Mouse (Mus musculus) gastrocnemius, adult 2 months (tissue): Measurements from ENCODE around the gene Erg28. TPM values are rescaled to one million over a fixed set of nuclear protein-coding genes. Genes with fewer than 3 reads are reported as not detected.

ENCODE experiments used
- DNase-seq: peaks from one replicate; pipeline ENCODE4 v3.0.0; 2022
- H3K27ac ChIP-seq: fragments of 200-600 bp; 2 replicates; pipeline ENCODE4 v1.8.1; 2022; ENCODE audit warnings: mild to moderate bottlenecking
- H3K4me3 ChIP-seq: fragments of 200-600 bp; 2 replicates; pipeline ENCODE4 v1.8.1; 2022; ENCODE audit warnings: mild to moderate bottlenecking, moderate library complexity
- CTCF ChIP-seq: fragments of 200-600 bp; IDR thresholded peaks from 2 replicates; pipeline ENCODE4 v1.8.1; 2022; ENCODE audit warnings: antibody characterized with exemption, mild to moderate bottlenecking, moderate library complexity
- intact Hi-C: fragments of 180-260 bp; cut with DNase I; formaldehyde crosslinking; loops from one replicate; pipeline ENCODE4 v1.15.1; 2025
- total RNA-seq, 2 experiments: library from RNA; stranded (reverse); gene quantifications; 2 replicates each; pipeline ENCODE4 v1.2.3; 2021

Erg28 gene
- total RNA-seq, 2 experiments from 2014 or later = 2.4 to 2.7 TPM

DNA sequence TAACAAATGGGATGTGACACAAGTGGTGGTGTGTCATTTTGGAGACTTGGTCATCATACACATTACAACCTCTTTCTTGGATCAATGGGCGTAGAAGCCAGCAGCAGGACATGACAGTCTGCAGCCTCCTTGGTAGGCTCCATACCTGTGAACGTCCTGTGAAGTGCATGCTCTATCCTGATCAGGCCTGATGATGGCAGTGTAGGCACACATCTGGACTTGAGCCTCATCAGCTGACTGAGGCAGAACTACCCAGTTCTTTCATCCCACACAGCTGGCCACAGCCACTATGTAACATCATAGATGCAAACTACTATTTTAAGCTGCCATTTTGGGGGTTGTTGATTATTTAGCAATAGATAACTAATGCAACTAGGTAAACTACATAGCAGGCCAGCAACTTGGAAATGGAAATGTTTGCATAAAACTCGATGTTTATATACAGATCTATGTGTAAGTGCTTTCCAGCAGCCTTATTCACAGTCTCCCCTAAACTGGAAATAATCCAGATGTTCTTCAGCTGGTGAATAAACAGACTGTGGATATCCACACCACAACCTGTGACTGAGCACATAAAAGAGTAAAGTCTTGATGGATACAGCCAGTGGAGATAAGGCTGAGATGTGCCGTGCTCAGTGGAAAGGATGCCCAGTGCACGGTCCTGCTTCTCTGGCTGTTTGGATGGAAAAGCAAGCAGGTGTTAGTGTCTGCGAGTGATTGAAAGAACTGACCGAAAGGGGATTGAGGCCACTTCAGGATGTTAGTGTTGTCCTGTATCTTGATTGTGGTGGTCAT is 24.0 kb upstream of the Erg28 start:
- intact Hi-C loops = loop anchor here (1.0 kb wide), 1 partner anchor 231 kb away; the partner anchor contains the start of gene Tgfb3
- TF ChIP-seq CTCF = peak; percentile 86
- Histone ChIP-seq H3K27ac (no peak overlapping the region), H3K4me3 (no peak overlapping the region)
- DNase-seq = peak; percentile 67

- no peak for DNase-seq
- TF ChIP-seq CTCF = no peak
- Histone ChIP-seq H3K4me3 (no peak overlapping the region), H3K27ac (no peak overlapping the region)
- intact Hi-C loops = no loop called here
Observed at GRCm38 (mm10) chr12:85839371-85840000, 15.1 kb upstream of the Erg28 start.

GRCm38 (mm10) chr12:85837765-85838164 is 13.4 kb upstream of the Erg28 start:
- peak; percentile 23; the same call in 1 of the 2 replicates for TF ChIP-seq CTCF
- no peak for DNase-seq
- Histone ChIP-seq H3K27ac (no peak overlapping the region), H3K4me3 (no peak overlapping the region)
- intact Hi-C loops = no loop called here

- no peak overlapping the region for H3K27ac ChIP-seq
- intact Hi-C loops = no loop called here
Observed at GRCm38 (mm10) chr12:85834543-85834942, 10.2 kb upstream of the Erg28 start.

GRCm38 (mm10) chr12:85830691-85831090 is 6.3 kb upstream of the Erg28 start:
- Histone ChIP-seq H3K4me3 (no peak overlapping the region), H3K27ac (no peak overlapping the region)
- TF ChIP-seq CTCF = no peak
- DNase-seq = no peak
- intact Hi-C loops = no loop called here

More at GRCm38 (mm10) chr12:85834543-85834942, 10.2 kb upstream of the Erg28 start:
- no peak overlapping the region for H3K4me3 ChIP-seq
- no peak for DNase-seq
- TF ChIP-seq CTCF = no peak

GRCm38 (mm10) chr12:85829866-85830265 is 5.5 kb upstream of the Erg28 start:
- no peak for TF ChIP-seq CTCF
- intact Hi-C loops = no loop called here
- no peak for DNase-seq
- H3K27ac ChIP-seq = no peak overlapping the region
- H3K4me3 ChIP-seq = no peak overlapping the region

DNA sequence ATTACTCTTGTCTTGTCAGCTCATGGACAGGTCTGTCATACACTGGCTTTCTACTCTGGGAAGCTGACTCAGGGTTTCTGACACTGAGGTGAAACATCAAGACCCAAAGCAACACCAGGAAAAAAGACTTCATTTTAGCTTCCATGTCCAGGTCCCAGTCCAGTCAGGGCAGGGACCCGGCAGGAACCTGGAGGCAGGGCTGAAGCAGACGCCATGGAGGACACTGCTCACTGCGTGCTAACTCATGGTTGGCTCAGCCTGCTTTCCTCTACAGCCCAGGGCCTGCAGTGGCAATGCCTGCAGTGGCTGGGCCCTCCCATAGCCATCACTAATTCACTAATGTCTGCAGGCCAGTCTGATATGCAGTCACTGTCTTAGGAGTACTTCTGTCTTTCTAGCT is 4.5 kb upstream of the Erg28 start:
- DNase-seq = no peak
- TF ChIP-seq CTCF = no peak
- intact Hi-C loops = no loop called here
- Histone ChIP-seq H3K4me3 (no peak overlapping the region), H3K27ac (no peak overlapping the region)

GRCm38 (mm10) chr12:85825822-85826221 is 1.5 kb upstream of the Erg28 start:
- H3K4me3 ChIP-seq = no peak overlapping the region; the same call in 1 of the 2 replicates
- TF ChIP-seq CTCF = no peak
- no peak overlapping the region; the same call in 1 of the 2 replicates for H3K27ac ChIP-seq
- intact Hi-C loops = no loop called here
- DNase-seq = no peak

GRCm38 (mm10) chr12:85825361-85825760 is 1.0 kb upstream of the Erg28 start:
- Histone ChIP-seq H3K27ac (peak overlapping the region; percentile 97), H3K4me3 (peak overlapping the region; percentile 88)
- intact Hi-C loops = no loop called here
- TF ChIP-seq CTCF = no peak
- DNase-seq = no peak

DNA sequence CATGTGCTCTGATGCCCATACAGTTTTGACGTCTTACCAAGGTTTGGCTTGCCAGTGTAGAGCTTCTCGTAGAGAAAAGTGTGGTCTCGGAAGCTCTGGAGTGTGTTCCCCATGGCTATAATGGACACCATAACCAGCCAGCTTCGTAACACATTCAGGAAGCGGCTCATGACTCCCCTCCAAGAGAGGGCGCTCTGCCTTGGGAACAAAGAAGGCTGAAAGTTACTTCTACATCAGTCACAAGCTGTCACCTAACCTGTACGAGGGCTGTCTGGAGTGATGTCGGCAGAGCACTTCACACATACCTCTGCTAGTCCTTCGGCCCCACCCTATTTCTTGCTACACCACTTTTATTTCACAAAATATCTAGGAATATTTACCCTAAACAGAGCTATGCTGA is 2.3 kb downstream of the Erg28 start:
- no peak for DNase-seq
- intact Hi-C loops = loop anchor here (5.0 kb wide), 1 partner anchor 420 kb away; the partner anchor contains the start of gene Gpatch2l
- Histone ChIP-seq H3K27ac (no peak overlapping the region), H3K4me3 (no peak overlapping the region)
- no peak for TF ChIP-seq CTCF

GRCm38 (mm10) chr12:85813599-85813998 is 10.8 kb downstream of the Erg28 start:
- intact Hi-C loops = no loop called here
- no peak for TF ChIP-seq CTCF
- Histone ChIP-seq H3K4me3 (no peak overlapping the region), H3K27ac (peak overlapping the region; percentile 76)
- peak; percentile 42 for DNase-seq

DNA sequence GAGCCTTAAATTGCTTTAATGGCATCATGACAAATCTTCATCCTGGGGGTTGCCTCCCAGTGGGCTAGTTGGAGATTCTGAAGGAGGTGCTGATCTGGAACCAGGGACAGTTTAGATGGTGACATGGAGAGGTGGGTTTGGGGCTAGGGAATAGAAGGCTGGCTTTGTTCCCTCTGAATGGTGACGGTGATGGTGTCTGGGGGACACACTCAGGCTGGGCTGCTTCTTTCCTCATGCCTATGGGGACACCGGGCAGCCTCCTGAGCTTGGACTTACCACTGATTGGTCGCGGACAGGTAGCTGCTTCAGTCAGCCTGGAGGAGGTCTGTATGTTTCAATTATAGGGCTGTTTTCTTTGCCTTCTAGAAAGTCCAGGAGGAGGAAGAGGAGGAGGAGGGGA is 12.7 kb downstream of the Erg28 start:
- intact Hi-C loops = no loop called here
- Histone ChIP-seq H3K27ac (no peak overlapping the region), H3K4me3 (no peak overlapping the region)
- no peak for DNase-seq
- no peak for TF ChIP-seq CTCF

- no peak overlapping the region for H3K27ac ChIP-seq
- no peak overlapping the region for H3K4me3 ChIP-seq
- intact Hi-C loops = no loop called here
- TF ChIP-seq CTCF = no peak
- DNase-seq = no peak
Observed at GRCm38 (mm10) chr12:85810959-85811358, 13.4 kb downstream of the Erg28 start.
